Mouse (Mus musculus) megakaryocyte, embryonic 14.5 days (primary cell): ENCODE data around the gene Ptprg.

Experiments
- FLI1 ChIP-seq: IDR thresholded peaks from 2 replicates; pipeline ENCODE4 v1.6.1; 2012; ENCODE audit warnings: low read length, inconsistent platforms, mixed read lengths
- GATA1 ChIP-seq: IDR thresholded peaks from 3 replicates; pipeline ENCODE4 v1.6.1; 2012; ENCODE audit warnings: mixed read lengths, low read length, inconsistent platforms, borderline replicate concordance

DNA sequence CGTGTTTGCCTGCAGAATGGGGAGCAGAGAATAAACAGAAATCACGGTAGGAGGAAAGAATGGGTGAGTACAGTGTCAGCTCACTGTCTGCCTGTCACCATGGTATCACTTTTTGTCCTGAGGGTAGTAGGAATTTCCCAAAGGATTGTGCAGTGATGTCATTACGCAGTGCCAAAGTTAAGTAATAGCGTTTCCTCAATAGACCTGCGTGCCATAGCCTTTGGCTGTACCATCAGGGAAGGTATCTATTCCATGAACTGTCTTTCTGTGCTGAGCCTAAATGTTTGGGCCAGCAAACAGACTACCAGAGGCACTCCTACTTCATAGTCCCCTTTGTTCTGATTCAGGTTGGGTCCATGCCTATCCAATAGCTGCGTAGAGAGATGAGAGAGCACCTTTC, 223.2 kb downstream of the Ptprg start:
- TF ChIP-seq GATA1 (no peak), FLI1 (no peak)
